Mouse (Mus musculus): ENCODE measurements around the gene Reck.

DNA sequence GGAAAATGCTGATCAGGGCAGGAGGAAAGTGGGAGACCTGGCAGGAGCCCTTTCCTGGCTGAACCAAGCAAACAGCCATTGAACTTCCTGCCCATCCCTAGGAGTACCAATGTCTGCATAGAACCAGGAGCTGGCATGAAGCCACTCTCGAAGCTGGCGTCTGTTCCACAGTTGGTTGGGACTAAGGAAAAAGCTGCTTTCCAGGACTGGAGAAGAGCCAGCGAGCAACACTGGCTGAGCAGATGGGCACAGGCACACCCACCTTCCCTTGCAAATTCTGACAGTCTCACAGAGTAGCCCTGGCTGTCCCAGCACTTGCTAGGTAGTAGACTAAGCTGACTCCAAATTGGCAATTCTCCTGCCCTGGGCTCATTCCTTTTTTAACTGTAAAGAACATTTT is 104.4 kb downstream of the Reck start:
- TF ChIP-seq CTCF (IDR thresholded peaks at IDR 0.05; ENCODE audit: low read depth): no peak
- TF ChIP-seq EP300 (IDR thresholded peaks at IDR 0.05; ENCODE audit: low read depth): no peak

Data from liver, embryonic 14.5 days (tissue).